Mouse (Mus musculus) lung, postnatal 4 days (tissue): ENCODE data around the gene Ankrd44.

Source experiments
- DNase-seq, 2 experiments: peaks; one replicate each; pipeline ENCODE4 v3.0.0; 2021

The Ankrd44 gene

DNA sequence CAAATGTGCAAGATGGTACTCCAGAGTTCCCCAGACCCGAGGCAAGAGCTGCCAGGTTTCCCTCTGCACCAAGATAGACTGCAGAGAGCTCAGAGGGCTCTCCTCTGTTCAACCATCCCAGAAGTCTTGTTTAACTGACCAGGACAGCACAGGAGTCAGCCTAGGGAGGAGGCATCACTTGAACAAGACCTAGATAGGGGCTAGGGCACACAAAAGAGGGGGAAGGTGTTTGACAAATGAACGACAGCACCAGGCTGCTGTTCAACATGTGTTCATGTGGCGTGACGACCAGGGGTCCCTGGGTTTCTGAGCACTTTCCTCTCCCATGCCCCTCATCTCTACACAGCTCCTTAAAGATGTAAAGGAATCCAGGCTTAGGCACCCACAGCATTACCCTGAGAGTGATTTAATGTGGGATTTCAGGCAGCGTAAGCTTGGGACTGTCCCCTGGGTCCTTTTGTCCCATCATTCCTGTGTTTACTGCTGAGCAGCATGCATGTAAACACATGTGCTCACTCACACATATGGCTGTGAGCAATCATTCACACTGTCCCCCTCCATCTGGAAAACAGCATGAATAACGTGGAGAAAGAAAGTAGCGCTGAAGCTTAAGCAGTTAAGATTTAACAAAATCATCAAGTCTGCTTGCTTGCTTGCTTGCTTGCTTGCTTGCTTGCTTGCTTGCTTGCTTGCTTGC, 83.3 kb downstream of the Ankrd44 start:
- no peak for DNase-seq

DNA sequence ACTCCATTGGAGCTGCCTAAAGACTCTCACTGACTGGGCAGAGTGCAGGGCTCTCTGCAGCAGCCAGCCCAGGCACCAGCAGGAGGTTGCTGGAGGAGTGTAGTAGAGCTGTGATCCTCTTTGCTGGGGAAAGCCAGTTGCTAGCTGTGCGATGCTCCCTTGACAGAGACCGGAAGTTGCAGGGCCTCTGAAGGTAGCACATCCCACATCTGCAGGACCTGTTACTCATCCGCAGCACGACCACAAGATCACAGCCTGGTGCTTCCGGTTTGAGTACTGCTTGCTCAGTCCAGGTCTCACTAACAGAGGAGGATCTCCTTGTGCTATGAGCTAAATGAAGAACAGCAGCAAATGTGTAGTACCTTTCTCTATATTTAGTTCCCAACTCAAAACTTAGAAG, 84.4 kb downstream of the Ankrd44 start:
- peak; percentile 29 to 42 for DNase-seq

- peak in 1 of 2 experiments; percentile 46 for DNase-seq
Observed at GRCm38 (mm10) chr1:54840040-54840439, 86.1 kb downstream of the Ankrd44 start.

- DNase-seq, result peak; percentile 33 to 55
Observed at GRCm38 (mm10) chr1:54838486-54838805, 87.7 kb downstream of the Ankrd44 start.

DNA sequence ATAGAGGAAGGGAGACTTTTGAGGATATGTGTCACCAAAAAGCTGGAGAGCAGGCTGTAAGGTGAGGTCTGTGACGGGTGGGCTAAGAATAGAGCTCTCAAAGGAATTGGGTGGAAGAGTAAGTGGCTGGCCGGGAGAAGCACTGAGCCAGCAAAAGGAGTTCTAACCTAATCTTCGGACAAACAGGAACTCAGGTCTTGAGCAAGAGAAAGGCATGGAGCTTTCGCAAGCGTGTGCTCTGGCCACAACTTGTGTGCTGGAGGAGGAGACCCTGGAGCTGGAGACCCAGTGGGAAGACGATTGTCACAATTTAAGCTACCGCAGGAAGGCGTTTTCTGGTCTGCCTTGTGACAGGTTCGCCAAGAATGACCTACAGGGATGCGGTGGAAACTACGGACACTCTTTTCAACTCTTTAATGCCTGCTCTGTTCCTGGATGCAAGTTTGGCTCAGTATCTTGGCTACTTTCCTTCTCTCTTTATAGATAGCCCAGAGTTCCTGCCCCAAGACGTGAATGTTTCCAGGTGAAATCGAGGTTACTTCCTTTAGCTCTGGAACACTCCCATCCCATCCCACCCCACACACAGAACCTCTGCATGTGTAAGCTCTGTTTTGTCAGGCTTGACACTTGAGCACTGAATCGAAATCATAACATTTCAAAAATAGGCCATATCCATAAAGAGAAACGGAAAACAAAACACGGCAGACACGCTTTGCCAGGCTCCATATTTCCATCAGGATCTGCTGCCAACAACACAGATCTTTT, 88.3 kb downstream of the Ankrd44 start:
- DNase-seq, result peak; percentile 63 to 65

GRCm38 (mm10) chr1:54835661-54836205, 90.5 kb downstream of the Ankrd44 start:
- no peak for DNase-seq

GRCm38 (mm10) chr1:54833221-54833620, 93.0 kb downstream of the Ankrd44 start:
- no peak for DNase-seq

- no peak for DNase-seq
Observed at GRCm38 (mm10) chr1:54832765-54833164, 93.4 kb downstream of the Ankrd44 start.

- peak; percentile 67 to 86 for DNase-seq
Observed at GRCm38 (mm10) chr1:54830223-54830622, 96.0 kb downstream of the Ankrd44 start.

DNA sequence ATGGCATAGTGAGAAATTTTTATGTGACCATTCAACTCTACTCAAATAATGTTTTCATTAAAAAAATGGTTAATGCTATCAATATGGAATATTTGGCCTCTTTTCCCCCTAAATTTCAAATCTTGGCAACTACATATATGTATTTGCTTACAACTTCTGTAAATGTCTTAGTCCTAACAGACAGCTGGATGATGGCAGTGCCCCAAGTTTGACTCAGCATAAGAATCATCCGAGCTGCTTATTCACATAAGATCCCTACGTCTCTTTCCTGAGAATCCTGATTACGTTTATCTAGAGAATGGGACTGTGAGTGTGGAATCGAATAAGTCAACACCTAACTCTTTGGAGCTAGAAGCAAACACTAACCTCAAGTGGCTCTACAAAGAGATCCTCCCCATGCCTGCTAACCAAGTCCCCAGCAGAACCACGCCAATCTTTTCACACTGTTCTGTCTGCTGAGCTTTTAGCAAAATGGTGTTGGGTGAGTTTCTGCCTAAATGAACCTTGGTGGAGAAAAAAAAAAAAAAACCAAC, 96.4 kb downstream of the Ankrd44 start:
- no peak for DNase-seq

GRCm38 (mm10) chr1:54827827-54828226, 98.4 kb downstream of the Ankrd44 start:
- DNase-seq, result no peak

DNA sequence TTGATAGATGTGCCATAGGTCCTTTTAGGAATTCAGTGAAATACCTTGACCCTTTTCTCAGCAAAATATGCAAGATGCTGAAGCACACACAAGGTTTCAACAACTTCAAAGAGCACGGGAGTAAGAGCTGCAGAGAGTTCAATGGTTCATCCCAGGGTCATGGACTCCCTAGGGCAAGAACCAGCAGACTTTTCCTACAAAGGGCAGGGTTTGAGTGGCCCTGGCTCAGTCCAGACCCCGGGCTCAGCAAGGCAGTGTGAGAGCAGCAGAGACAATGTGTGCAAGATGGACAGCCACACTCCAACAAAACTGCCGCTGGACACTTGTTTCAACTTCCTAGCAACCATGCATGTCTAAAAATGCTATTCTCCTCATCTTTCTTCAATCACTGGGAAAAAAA, 98.8 kb downstream of the Ankrd44 start:
- no peak for DNase-seq

- DNase-seq, result peak; percentile 89 to 93
Observed at GRCm38 (mm10) chr1:54826426-54826986, 99.7 kb downstream of the Ankrd44 start.

DNA sequence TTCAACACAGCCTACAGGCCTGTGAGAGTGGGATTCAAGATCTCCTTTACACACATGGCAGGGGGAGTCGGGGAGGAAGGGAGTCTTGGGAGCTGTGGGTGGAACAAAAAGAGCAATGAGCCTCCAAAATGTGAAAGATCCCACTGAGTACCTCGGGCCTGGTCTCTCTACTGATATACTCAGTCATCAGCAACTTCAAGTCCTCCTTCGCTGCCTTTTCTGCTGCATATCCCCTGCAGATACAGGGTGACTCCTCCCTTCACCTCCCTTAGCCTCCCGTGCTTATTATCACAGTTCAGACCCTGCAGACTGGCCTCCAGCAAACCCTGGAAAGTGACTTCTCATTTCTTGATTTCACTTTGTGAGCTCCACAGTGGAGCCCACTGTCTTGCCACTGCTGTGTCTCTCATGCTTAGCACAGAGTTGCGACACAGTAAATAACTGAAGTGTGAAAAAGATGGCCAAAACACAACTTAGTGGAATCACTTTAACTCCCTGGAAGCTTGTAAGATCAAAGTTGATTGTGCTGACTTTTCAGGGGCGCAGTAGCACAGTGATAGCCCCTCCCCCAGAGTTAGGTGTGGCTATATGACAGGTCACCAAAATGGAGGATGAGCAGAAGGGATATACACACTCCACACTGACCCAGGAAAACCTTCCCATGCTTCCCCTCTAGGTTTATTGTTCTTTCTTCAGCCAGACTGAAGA, 100.3 kb downstream of the Ankrd44 start:
- DNase-seq, result no peak

- DNase-seq, result no peak
Observed at GRCm38 (mm10) chr1:54824106-54824808, 101.9 kb downstream of the Ankrd44 start.

DNA sequence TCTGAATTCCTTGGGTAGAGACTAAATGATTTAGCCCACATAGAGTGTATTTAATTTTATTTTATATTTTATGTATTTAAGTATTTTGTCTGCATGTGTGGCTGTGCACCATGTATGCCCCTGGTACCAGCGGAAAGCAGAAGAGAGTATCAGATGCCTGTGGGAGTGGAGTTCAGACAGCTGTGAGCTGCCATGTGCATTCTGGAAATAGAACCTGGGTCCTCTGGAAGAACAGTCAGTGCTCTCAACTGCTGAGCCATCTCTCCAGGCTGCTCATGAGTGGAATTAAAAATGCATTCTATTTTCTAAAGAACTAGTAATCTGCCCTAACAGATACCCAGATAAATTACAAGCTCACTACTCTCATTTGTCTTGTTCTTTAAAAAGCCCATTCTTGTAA, 104.4 kb downstream of the Ankrd44 start:
- DNase-seq, result no peak

DNA sequence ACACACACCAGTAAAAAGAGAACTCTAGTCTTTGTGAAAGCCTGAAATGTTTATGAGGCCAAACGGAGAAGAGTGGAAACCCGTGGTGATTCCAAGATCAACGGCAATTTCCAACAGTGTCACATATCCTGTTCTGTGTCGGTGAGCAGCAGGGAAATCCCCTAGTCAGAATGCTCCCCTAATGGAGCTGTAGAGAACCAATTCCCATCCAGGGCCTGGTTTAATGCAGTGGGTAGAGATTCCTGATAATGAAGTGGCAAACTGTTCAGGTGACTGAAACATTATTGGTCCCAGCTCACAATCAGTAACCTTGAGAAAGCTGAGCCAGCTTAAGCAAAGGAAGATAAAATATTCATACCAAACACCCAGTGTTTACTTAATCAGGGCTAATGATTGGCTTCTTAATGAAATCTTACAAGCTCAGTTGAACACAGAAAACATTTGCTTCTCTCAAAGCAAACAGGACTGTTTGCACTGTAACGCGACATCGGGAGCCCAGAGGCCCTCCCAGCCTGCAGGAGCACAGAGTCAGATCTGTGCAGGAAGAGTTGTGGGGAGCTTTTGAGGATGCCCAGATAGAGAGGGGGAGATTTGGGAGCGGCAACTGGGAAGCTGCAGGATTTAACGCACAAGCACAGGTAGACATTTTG, 110.9 kb downstream of the Ankrd44 start:
- DNase-seq, result no peak

GRCm38 (mm10) chr1:54809811-54810549, 116.2 kb downstream of the Ankrd44 start:
- DNase-seq, result peak; percentile 63 to 78

DNA sequence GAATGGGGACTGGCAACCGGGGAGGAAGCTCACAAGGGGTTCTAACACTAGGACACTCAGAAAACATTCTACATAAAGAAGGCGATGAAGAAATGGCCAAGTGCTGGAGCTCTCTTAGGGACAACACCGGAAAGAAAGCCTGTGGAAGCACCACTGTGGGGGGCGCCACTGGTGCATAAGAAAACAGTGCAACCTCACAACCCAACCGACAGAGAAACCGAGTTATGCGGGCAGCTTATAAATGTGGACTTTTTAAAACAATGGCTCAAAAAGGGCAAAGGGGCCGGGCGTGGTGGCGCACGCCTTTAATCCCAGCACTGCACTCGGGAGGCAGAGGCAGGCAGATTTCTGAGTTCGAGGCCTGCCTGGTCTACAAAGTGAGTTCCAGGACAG, 117.1 kb downstream of the Ankrd44 start:
- no peak for DNase-seq

DNA sequence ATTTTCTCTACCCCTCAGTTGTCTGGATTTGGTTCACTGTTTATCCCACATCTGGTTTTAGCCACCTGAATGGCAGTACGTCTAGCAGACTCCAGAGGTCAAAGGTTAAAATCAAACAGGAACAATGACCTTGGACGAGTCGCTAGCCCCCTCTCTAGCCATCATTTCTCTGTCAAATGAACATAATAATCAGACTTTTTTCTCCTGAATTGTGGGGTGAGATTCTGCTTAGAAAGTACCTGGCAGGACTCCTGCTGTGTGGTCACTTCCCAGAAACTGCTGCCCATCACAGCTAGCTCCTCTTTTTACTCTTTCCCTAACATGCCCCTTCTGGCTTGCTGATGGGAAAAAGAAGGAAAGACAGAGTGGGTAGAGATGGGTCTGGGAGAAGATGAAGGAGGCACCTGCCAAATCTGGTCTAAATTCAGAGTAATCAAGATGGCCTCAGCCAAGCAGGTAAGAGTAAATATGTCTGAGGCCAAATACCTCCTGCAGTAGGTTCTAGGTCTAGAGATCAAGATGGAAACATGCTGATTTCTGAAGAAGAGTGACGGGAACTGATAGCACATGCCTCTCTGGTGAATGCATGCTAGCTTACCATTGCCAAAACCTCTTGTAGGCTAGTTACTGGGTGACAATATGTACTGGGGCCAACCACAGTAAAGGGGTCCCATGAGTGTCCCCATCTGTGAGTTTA, 117.6 kb downstream of the Ankrd44 start:
- no peak for DNase-seq
